Mouse (Mus musculus) brain, adult 2 months (tissue): ENCODE data around the gene Sult6b2.

Experiments used
- DNase-seq: peaks from one replicate; pipeline ENCODE4 v3.0.0; 2011; ENCODE audit warnings: low read depth, low spot score

Sult6b2 gene

GRCm38 (mm10) chr6:142810239-142810638 lies 5.9 kb upstream of the Sult6b2 start:
- no peak for DNase-seq

- DNase-seq = no peak
These were observed 5.2 kb upstream of the Sult6b2 start for GRCm38 (mm10) chr6:142809373-142810098.

- no peak for DNase-seq
These were observed 2.0 kb upstream of the Sult6b2 start for GRCm38 (mm10) chr6:142806326-142806725.

GRCm38 (mm10) chr6:142802617-142803525 lies 1.4 kb downstream of the Sult6b2 start:
- no peak for DNase-seq

- DNase-seq = no peak
These were observed 2.6 kb downstream of the Sult6b2 start for GRCm38 (mm10) chr6:142801687-142802086.

GRCm38 (mm10) chr6:142799704-142800374 lies 4.5 kb downstream of the Sult6b2 start:
- DNase-seq = no peak

- DNase-seq = no peak
These were observed 5.5 kb downstream of the Sult6b2 start for GRCm38 (mm10) chr6:142798837-142799236.

GRCm38 (mm10) chr6:142797996-142798395 lies 6.3 kb downstream of the Sult6b2 start:
- no peak for DNase-seq

GRCm38 (mm10) chr6:142795655-142796441 lies 8.5 kb downstream of the Sult6b2 start:
- DNase-seq = no peak

- no peak for DNase-seq
These were observed 9.2 kb downstream of the Sult6b2 start for GRCm38 (mm10) chr6:142795087-142795486.

GRCm38 (mm10) chr6:142793468-142793867 lies 10.8 kb downstream of the Sult6b2 start:
- peak; percentile 41 for DNase-seq

- DNase-seq = no peak
These were observed 11.9 kb downstream of the Sult6b2 start for GRCm38 (mm10) chr6:142792241-142792968.

GRCm38 (mm10) chr6:142789736-142790135 lies 14.6 kb downstream of the Sult6b2 start:
- DNase-seq = peak; percentile 60

- peak; percentile 39 for DNase-seq
These were observed 16.0 kb downstream of the Sult6b2 start for GRCm38 (mm10) chr6:142788042-142788987.

GRCm38 (mm10) chr6:142786106-142786505 lies 18.2 kb downstream of the Sult6b2 start:
- no peak for DNase-seq

GRCm38 (mm10) chr6:142785343-142785742 lies 19.0 kb downstream of the Sult6b2 start:
- DNase-seq = peak; percentile 70

GRCm38 (mm10) chr6:142781286-142781685 lies 23.0 kb downstream of the Sult6b2 start:
- DNase-seq = no peak

GRCm38 (mm10) chr6:142780574-142781033 lies 23.7 kb downstream of the Sult6b2 start:
- DNase-seq = no peak

GRCm38 (mm10) chr6:142779812-142780573 lies 24.3 kb downstream of the Sult6b2 start:
- no peak for DNase-seq
